Mouse (Mus musculus): Measurements from ENCODE around the gene Dok1.

Dok1 gene

GRCm38 (mm10) chr6:83033249-83034185 lies at the start of gene Dok1, which contains the start of gene Loxl3:
Dok1 (minus strand) TSS chr6:83033471.
Loxl3 (plus strand) TSS chr6:83034173.
- peak; percentile 82 to 90 for DNase-seq

DNA sequence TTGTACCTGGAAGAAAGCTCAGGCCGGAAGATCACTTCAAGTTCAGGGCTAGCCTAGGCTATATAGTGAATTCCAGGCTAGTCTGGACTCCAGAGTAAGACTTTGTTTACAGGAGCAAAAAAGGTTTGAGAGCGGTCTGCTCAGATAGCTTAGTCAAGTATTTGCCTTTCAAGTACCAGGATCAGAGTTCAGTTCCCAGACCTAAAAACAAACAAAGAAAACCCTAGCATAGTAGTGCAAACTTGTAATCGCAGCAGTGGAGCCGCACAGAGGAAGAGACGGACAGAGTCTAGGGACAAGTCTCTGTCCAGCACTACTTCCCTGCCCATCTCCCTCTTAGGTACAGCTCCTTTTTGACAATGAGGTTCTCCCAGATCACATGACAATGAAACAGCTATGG lies 46.9 kb upstream of the Dok1 start:
- no peak for DNase-seq

GRCm38 (mm10) chr6:83078324-83078858 lies 45.1 kb upstream of the Dok1 start:
- peak; percentile 100 for DNase-seq

- peak in 1 of 2 experiments; percentile 67 for DNase-seq
Observed at GRCm38 (mm10) chr6:83077630-83078323, 44.5 kb upstream of the Dok1 start, which contains the start of gene Pcgf1. Pcgf1 (plus strand) TSS chr6:83077869.

- peak in 1 of 2 experiments; percentile 37 for DNase-seq
Observed at GRCm38 (mm10) chr6:83074979-83075378, 41.7 kb upstream of the Dok1 start.

- no peak for DNase-seq
Observed at GRCm38 (mm10) chr6:83071220-83071619, 37.9 kb upstream of the Dok1 start.

GRCm38 (mm10) chr6:83070311-83071219 lies 37.3 kb upstream of the Dok1 start:
- peak; percentile 46 to 71 for DNase-seq

DNA sequence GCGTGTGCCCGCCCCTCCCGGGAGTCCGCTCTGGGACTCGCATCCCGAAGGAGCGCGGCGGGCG lies 36.8 kb upstream of the Dok1 start, which contains the start of gene Tlx2:
TSS of gene Tlx2 (minus strand) at position 47 of the 64 bp plus-strand sequence.
- no peak for DNase-seq

DNA sequence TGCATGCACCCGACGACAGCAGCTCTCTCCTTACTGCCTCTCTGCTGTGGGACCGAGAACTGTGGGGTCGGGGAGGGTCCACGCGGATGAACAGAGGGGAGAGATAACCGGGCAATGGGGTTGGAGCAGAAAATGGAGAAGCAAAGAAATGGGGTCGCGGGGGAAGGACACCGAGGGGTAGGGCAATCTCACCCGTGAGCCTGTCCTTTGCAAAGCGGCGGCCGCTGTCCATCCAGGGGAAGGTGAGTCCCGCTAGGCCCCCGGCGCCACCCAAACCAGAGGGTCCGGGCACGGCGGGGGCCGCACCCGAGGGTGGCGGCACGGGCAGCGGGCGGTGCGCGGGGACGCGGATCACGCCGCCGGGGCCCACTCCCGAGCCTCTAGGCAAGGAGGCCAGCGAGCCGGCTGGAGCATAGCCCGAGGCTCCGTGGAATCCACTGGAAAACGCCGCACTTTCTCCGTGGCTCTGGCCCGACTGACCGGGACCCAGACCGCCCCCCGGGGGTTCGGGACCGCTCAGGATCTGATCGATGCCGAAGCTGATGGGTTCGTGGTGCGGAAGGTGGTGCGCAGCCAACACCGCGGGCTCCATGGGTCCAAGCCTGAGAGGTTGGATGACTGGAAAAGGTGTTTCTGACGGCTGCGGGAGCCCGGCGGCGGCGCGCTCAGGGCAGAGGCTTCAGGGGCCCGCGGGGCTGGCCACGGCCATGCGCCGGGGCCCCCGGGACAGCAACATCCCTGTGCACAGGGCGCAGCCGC lies 36.4 kb upstream of the Dok1 start:
- peak in 1 of 2 experiments; percentile 47 for DNase-seq

- peak in 1 of 2 experiments; percentile 58 for DNase-seq
Observed at GRCm38 (mm10) chr6:83068706-83069487, 35.6 kb upstream of the Dok1 start.

- DNase-seq = no peak
Observed at GRCm38 (mm10) chr6:83068221-83068620, 35.0 kb upstream of the Dok1 start.

GRCm38 (mm10) chr6:83066441-83066840 lies 33.2 kb upstream of the Dok1 start:
- DNase-seq = no peak

DNA sequence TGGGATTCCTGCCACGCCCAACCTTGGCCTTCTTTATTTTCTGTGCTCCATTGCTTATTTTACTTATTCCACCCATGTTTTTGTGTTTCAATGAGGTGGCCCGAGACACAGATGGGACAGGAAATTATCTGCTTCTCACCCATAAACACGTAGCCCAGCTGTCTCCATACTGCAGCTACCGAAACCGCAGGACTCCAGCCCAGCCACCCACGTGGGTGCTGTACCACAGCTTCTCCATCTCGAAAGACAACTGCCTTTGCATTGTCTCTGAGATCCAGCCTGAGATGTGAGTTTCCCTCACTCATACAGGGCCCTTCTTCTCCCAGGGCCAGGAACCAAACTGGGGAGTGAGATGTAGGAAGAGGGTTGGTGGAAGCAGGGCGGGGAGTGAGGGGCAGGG lies 32.7 kb upstream of the Dok1 start:
- no peak for DNase-seq

DNA sequence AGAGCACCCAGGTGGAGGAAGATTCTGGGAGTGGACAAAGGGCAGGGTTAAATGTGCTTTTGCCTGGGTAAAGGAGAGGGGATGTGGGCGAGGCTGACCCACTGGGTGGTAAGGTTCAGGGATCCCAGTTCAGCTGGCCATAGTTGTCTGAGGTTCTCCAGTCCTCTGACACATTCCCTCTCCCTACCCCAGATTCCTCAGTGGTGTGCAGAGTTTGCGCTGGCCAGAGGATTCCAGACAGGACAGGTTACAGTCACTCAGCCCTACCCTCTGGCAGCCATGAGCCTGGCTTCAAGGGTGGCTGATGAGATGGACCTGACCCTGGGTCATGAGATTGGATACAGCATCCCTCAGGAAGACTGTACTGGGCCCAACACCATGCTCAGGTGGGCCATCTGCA lies 25.5 kb upstream of the Dok1 start:
- DNase-seq = no peak

DNA sequence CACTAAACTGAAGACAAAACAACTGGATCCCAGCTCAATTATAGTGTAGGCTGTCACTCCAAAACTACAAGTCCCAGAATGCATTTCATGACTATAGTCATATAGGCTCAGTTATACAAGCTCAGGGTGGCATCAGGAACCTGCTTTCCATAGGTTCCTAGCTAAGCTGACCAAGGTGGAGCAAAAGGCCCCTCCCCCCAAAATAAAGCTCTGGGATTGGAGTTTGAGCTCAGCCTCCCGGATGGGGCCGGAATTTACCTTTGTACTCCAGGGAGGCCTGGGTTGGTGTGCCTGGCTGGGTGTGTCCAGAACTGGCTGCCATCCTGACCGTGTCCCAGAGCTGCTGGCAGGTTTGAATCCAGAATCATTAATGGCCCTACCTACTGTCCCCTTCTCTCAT lies 24.5 kb upstream of the Dok1 start, which contains the start of gene Dqx1:
TSS of gene Dqx1 (plus strand) at position 55 of the 400 bp plus-strand sequence.
- DNase-seq = peak; percentile 50 to 73

DNA sequence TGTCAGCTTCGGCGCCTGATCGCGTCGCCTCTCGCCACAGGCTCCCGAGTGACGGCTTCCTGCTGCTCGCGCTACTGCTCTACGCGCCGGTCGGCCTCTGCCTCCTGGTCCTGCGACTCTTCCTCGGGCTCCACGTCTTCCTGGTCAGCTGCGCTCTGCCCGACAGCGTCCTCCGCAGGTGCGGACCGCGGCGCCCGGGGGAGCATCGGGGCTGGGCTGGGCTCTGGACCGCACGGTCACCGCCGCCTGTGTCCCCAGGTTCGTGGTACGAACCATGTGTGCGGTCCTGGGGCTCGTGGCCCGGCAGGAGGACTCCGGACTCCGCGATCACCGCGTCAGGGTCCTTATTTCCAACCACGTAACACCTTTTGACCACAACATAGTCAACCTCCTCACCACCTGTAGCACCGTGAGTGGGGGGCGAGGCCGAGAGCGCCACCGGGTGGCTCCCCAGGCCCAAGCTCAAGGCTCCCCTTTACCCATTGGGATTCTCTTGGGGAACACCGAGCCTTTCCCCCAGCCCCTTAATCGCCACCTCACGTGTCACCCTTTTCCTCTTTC lies 21.7 kb upstream of the Dok1 start, which contains the start of gene Htra2:
TSS of gene Htra2 (minus strand) at position 403 of the 561 bp plus-strand sequence.
- DNase-seq = peak; percentile 43 to 67

DNA sequence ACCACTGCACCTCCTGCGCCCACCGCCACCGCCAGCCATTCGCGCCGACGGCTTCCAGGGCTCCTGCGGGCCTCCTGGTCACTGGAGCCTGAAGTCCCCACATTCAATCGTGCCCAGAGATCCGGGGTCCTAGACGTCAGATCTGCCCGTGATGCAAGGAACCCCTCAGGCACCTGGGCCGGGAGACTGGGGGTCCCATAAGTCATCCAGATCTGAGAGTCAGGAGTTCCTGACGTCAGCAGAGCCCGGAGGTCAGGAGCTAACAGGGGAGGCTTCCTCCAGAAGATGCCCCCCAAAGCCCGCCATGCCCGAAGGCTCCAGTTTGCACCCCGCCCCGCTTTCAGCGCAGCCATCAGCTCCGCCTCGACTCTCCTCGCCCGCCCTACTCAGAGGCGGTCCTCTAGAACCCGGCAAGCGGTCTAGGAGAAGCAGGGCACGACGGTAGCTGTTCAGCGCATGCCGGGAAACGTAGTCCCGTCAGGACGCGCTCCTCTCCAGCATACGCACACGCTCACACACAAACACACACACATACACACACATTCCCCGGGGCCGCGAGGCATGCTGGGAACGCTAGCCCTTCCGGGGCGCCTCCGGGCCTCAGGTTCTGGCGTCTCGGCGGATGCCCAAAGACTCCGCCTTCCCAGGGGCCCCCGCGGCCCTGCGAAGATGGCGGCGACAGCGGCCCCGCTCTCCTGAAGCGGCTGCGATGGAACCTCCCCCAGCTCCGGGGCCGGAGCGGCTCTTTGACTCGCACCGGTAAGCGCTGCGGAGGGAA lies 21.0 kb upstream of the Dok1 start, which contains the start of gene Aup1:
TSS of gene Aup1 (plus strand) at position 448 of the 778 bp plus-strand sequence.
- peak; percentile 95 to 97 for DNase-seq

- peak; percentile 47 to 60 for DNase-seq
Observed at GRCm38 (mm10) chr6:83053136-83053960, 20.1 kb upstream of the Dok1 start.

- DNase-seq = no peak
Observed at GRCm38 (mm10) chr6:83049367-83049766, 16.1 kb upstream of the Dok1 start.
